ENCODE assay signal across 10 mouse cellular contexts in genomic region chr4:135241106-135241505, GRCm38 (mm10). TPM values are rescaled to one million over a fixed set of nuclear protein-coding genes. Genes with fewer than 3 reads are reported as not detected.
DNase-seq lines count a peak whose midpoint lies in the region; ATAC-seq and TF ChIP-seq lines count a peak whose summit lies in the region.
"Had no signal": no experiment of that assay in that cellular context is flagged by ENCODE, and none has a peak within 500 bp of the region (broad histone marks: within the 10 kb centered on the region; RNA-seq: fewer than 3 reads in every experiment).

No protein-coding gene starts in this region.

- no peak for ATAC-seq in forebrain, embryonic 12.5 days (ENCODE audit: low FRiP score)
- ATAC-seq in forebrain, postnatal 0 days, result no peak
- ATAC-seq in kidney, embryonic 15.5 days (replicated peaks; ENCODE audit: low FRiP score), result no peak
- ATAC-seq in liver, embryonic 13.5 days (ENCODE audit: low read depth), result no peak
- ATAC-seq: midbrain, embryonic 15.5 days had no signal

- H3K27me3 ChIP-seq in forebrain, embryonic 12.5 days, result no peaks in the 10 kb centered on the region
- H3K27me3 ChIP-seq in forebrain, postnatal 0 days (ENCODE audit: insufficient read depth, low read length), result no peaks in the 10 kb centered on the region
- H3K27me3 ChIP-seq in kidney, embryonic 15.5 days, result no peaks in the 10 kb centered on the region
- no peaks in the 10 kb centered on the region for H3K27me3 ChIP-seq in liver, embryonic 13.5 days
- H3K27me3 ChIP-seq: midbrain, embryonic 15.5 days had no signal

- H3K4me2 ChIP-seq in forebrain, embryonic 12.5 days, result no peak overlapping the region
- no peak overlapping the region for H3K4me2 ChIP-seq in forebrain, postnatal 0 days (ENCODE audit: low read depth)
- no peak overlapping the region for H3K4me2 ChIP-seq in kidney, embryonic 15.5 days
- H3K4me2 ChIP-seq in liver, embryonic 13.5 days, result 0 out of 2 replicates have a peak overlapping the region, but pooled peaks have one; percentile 33
- H3K4me2 ChIP-seq: midbrain, embryonic 15.5 days had no signal

- DNase-seq in forebrain, postnatal 0 days, result no peak
- no peak for DNase-seq in kidney, postnatal 4 days
- peak; percentile 74 for DNase-seq in MEL-GATA-1-ER (ENCODE audit: extremely low read depth, low read depth)
- DNase-seq in liver, embryonic 13.5 days, result no peak
- no peak for DNase-seq in thymus, postnatal 14 days
- no peak for DNase-seq in embryo, embryonic 11 days

- WGBS in forebrain, embryonic 12.5 days, result 71% methylated on average over 5 of the region's 5 CpGs
- 55% methylated on average over 5 of the region's 5 CpGs for WGBS in forebrain, postnatal 0 days
- 69% methylated on average over 5 of the region's 5 CpGs for WGBS in kidney, embryonic 15.5 days
- 45% methylated on average over 5 of the region's 5 CpGs for WGBS in liver, embryonic 13.5 days (ENCODE audit: insufficient replicate concordance)

- H3K27ac ChIP-seq in forebrain, embryonic 12.5 days, result 0 out of 2 replicates have a peak overlapping the region, but pooled peaks have one; percentile 25
- no peak overlapping the region for H3K27ac ChIP-seq in forebrain, postnatal 0 days (ENCODE audit: low read depth, low read length)
- peak overlapping the region; percentile 83 for H3K27ac ChIP-seq in kidney, embryonic 15.5 days
- peak overlapping the region; percentile 60 for H3K27ac ChIP-seq in liver, embryonic 13.5 days
- H3K27ac ChIP-seq: left cerebral cortex, adult 2 months had no signal

- no peaks in the 10 kb centered on the region for H3K9me3 ChIP-seq in forebrain, embryonic 12.5 days
- no peaks in the 10 kb centered on the region for H3K9me3 ChIP-seq in forebrain, postnatal 0 days (ENCODE audit: low read length)
- H3K9me3 ChIP-seq in kidney, embryonic 15.5 days (replicated peaks), result no peaks in the 10 kb centered on the region
- no peaks in the 10 kb centered on the region for H3K9me3 ChIP-seq in liver, embryonic 13.5 days (replicated peaks)
- H3K9me3 ChIP-seq: midbrain, embryonic 15.5 days had no signal

- H3K4me3 ChIP-seq in forebrain, embryonic 12.5 days (replicated peaks), result no peak overlapping the region
- no peak overlapping the region for H3K4me3 ChIP-seq in forebrain, postnatal 0 days (ENCODE audit: low read depth, low read length)
- H3K4me3 ChIP-seq in kidney, embryonic 15.5 days (replicated peaks), result no peak overlapping the region
- H3K4me3 ChIP-seq in liver, embryonic 13.5 days (replicated peaks), result no peak overlapping the region
- H3K4me3 ChIP-seq: left cerebral cortex, adult 2 months; midbrain, embryonic 15.5 days had no signal

- peaks cover 23% of the 10 kb centered on the region for H3K4me1 ChIP-seq in forebrain, embryonic 12.5 days
- no peaks in the 10 kb centered on the region for H3K4me1 ChIP-seq in forebrain, postnatal 0 days (ENCODE audit: insufficient read depth)
- H3K4me1 ChIP-seq in kidney, embryonic 15.5 days, result peaks cover 71% of the 10 kb centered on the region
- H3K4me1 ChIP-seq in liver, embryonic 13.5 days (replicated peaks), result peaks cover 94% of the 10 kb centered on the region

- no peak for TF ChIP-seq CTCF in forebrain, postnatal 0 days (IDR thresholded peaks at IDR 0.05; ENCODE audit: low read depth)

- H3K36me3 ChIP-seq in forebrain, embryonic 12.5 days (replicated peaks), result peaks cover 28% of the 10 kb centered on the region
- H3K36me3 ChIP-seq in forebrain, postnatal 0 days (ENCODE audit: insufficient read depth), result no peaks in the 10 kb centered on the region
- H3K36me3 ChIP-seq in kidney, embryonic 15.5 days, result peaks cover 24% of the 10 kb centered on the region
- peaks cover 36% of the 10 kb centered on the region for H3K36me3 ChIP-seq in liver, embryonic 13.5 days
- H3K36me3 ChIP-seq: midbrain, embryonic 15.5 days had no signal

- H3K9ac ChIP-seq in forebrain, embryonic 12.5 days, result no peak overlapping the region
- H3K9ac ChIP-seq in forebrain, postnatal 0 days, result no peak overlapping the region
- no peak overlapping the region for H3K9ac ChIP-seq in kidney, embryonic 15.5 days
- peak overlapping the region; percentile 3; the same call in 1 of the 2 replicates for H3K9ac ChIP-seq in liver, embryonic 13.5 days
- H3K9ac ChIP-seq: midbrain, embryonic 15.5 days had no signal

RNA-seq across cellular contexts. Expression of gene Clic4, which starts 31.5 kb away (rescaled TPM):
- polyA plus RNA-seq in forebrain, embryonic 12.5 days (2016; fragmentation: Nextera tagmentation; extraction: Ambion mirVana), result 205 and 221 TPM in 2 replicates
- 44.0 and 65.2 TPM in 2 replicates for total RNA-seq in forebrain, postnatal 0 days (2014; rRNA removed)
- polyA plus RNA-seq in forebrain, postnatal 0 days (2015; fragmentation: Nextera tagmentation; extraction: Ambion mirVana), result 34.5 and 41.5 TPM in 2 replicates
- 200 TPM in 2 replicates for polyA plus RNA-seq in kidney, embryonic 15.5 days (2015; fragmentation: Nextera tagmentation; extraction: Ambion mirVana)
- 109 and 131 TPM in 2 replicates for polyA plus RNA-seq in liver, embryonic 13.5 days (2015; fragmentation: Nextera tagmentation; extraction: Ambion mirVana)
